Mouse (Mus musculus) lung, embryonic 16.5 days (tissue): ENCODE data around the gene Scrn2. TPM values are rescaled to one million over a fixed set of nuclear protein-coding genes. Genes with fewer than 3 reads are reported as not detected.

Experiments used
- ATAC-seq: fragments of 200-750 bp; cut with Nextera tagmentation; 2 replicates; pipeline ENCODE4 v1.8.0; 2017; ENCODE audit warnings: low read depth, mild to moderate bottlenecking, moderate library complexity
- H3K27ac ChIP-seq: fragments of 300-500 bp; sonication (generic); 2 replicates; pipeline ENCODE4 v1.5.1; 2014; ENCODE audit warnings: mild to moderate bottlenecking, control low read depth, low read length
- H3K27me3 ChIP-seq: fragments of 300-500 bp; sonication (generic); 2 replicates; pipeline ENCODE4 v1.6.1; 2014; ENCODE audit warnings: low read depth, low read length, mixed read lengths; ENCODE audit not compliant: control insufficient read depth, insufficient read depth
- H3K36me3 ChIP-seq: fragments of 300-500 bp; sonication (generic); 2 replicates; pipeline ENCODE4 v1.6.1; 2014; ENCODE audit warnings: low read length; ENCODE audit not compliant: control insufficient read depth, insufficient read depth
- H3K4me1 ChIP-seq: fragments of 300-500 bp; sonication (generic); replicated peaks from 2 replicates; pipeline ENCODE4 v1.6.1; 2014; ENCODE audit warnings: low read length, mixed read lengths; ENCODE audit not compliant: control insufficient read depth, insufficient read depth
- H3K4me2 ChIP-seq: fragments of 300-500 bp; sonication (generic); 2 replicates; pipeline ENCODE4 v1.6.1; 2014; ENCODE audit warnings: low read depth, low read length, control low read depth
- H3K4me3 ChIP-seq: fragments of 300-500 bp; sonication (generic); 2 replicates; pipeline ENCODE4 v1.5.1; 2014; ENCODE audit warnings: mild to moderate bottlenecking, low read length, control low read depth
- H3K9ac ChIP-seq: fragments of 300-500 bp; sonication (generic); 2 replicates; pipeline ENCODE4 v1.6.1; 2014; ENCODE audit warnings: low read length, control low read depth
- H3K9me3 ChIP-seq: fragments of 300-500 bp; sonication (generic); 2 replicates; pipeline ENCODE4 v1.6.1; 2016; ENCODE audit warnings: low read length; ENCODE audit not compliant: control insufficient read depth
- WGBS: fragments of 180-500 bp; shearing (Covaris S2); extraction: QIAGEN DNeasy Blood & Tissue Kit; methylation state at CpG from one replicate; pipeline ENCODE4 v1.1.7; 2014; 5-methylcytosine and 5-hydroxymethylcytosine counted together
- polyA plus RNA-seq: library from polyadenylated mRNA; unstranded; fragments of >200 nt; fragmentation: Nextera tagmentation; extraction: Ambion mirVana; gene quantifications from 2 replicates; pipeline ENCODE4 v1.2.1, GENCODE M21; 2015

Gene Scrn2
- polyA plus RNA-seq, 1 experiment from 2014 or later, result 29.7 TPM

DNA sequence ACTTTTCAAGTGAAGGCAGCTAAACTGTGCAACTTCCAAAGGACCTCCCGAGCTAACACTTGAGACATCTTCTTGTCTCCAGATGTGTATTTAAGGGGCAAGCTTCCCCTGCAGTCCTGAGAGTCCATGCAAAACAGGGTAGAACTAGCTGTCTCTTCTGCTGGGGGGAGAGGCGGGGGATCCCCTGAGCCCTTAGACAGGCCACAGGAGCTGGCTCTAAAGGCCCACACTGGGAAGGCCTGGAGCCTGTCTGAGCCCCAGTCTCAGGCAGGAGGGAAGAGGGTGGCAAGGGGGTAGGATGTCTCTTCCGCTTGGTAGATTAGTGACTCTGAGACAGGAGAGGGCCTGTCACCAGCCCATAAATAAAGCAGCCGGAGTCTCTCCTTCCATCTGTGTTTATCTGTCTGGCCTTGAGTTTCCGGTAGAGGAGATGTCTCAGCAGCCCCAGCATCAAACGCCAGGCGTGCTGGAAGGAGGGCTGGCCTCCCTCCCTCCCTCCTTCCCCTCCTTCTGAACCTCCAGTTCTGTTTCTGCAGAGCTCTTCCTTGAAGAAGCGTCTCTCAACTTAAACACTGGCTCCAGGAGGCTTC, 36.9 kb upstream of the Scrn2 start:
- H3K9ac ChIP-seq, result no peak overlapping the region
- H3K36me3 ChIP-seq, result no peaks in the 10 kb centered on the region
- peaks cover 5% of the 10 kb centered on the region; the same call in 1 of the 2 replicates for H3K27me3 ChIP-seq
- ATAC-seq, result peak; percentile 69
- peaks cover 33% of the 10 kb centered on the region for H3K4me1 ChIP-seq
- WGBS, result 22% methylated on average over 8 of the region's 8 CpGs
- peak overlapping the region; percentile 74 for H3K27ac ChIP-seq
- H3K4me3 ChIP-seq, result no peak overlapping the region
- no peaks in the 10 kb centered on the region for H3K9me3 ChIP-seq
- no peak overlapping the region for H3K4me2 ChIP-seq

GRCm38 (mm10) chr11:96995031-96995430, 34.7 kb upstream of the Scrn2 start:
- peaks cover 26% of the 10 kb centered on the region for H3K4me1 ChIP-seq
- no peak overlapping the region for H3K4me3 ChIP-seq
- H3K27me3 ChIP-seq, result peaks cover 5% of the 10 kb centered on the region; the same call in 1 of the 2 replicates
- H3K36me3 ChIP-seq, result no peaks in the 10 kb centered on the region
- ATAC-seq, result 0 out of 2 replicates have a peak, but pooled peaks have one; percentile 15
- no peak overlapping the region for H3K4me2 ChIP-seq
- 40% methylated on average over 5 of the region's 5 CpGs for WGBS
- no peak overlapping the region for H3K27ac ChIP-seq
- no peaks in the 10 kb centered on the region for H3K9me3 ChIP-seq
- no peak overlapping the region for H3K9ac ChIP-seq

DNA sequence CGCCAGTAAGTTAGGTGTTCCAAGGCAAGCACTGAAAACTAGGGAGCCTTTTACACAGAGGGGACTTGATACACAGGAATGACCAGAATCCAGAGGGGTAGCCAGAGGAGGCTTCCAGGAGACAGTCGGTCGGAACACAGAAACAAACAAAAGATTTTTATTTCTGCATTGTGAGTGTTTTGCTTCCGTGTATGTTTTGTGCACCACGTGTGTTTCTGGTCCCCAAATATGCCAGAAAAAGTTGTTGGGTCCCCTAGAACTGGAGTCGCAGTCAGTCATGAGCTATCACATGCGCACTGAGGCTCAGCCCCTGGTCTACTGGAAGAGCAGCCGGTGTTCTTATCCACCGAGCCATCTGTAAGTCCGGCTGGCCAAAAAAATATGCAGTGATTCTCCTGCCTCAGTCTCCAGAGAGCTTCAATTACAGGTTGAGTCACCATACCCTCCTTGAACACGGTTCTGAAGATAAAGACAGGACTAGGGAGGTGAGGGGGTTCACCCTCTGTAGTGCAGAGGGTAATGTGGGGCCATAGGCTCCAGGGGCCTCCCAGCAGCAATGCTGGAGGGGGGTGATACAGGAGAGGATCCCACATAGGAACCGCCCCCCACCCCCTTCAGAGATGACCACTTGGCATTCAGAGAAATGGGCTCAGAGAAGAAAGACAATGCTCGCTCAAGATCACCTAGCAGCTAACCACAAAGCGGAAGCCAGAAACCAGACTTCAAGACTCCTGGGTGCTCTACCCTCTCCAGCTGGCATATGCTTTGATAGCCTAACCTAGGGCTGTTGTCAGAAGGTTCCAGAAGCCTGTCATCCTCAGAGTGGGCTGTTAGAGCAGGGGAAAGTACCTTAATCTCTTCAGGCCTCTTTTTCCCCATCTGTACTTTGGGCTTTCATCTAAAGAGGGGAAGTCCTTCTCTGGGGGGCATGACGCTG, 33.6 kb upstream of the Scrn2 start:
- H3K27ac ChIP-seq, result no peak overlapping the region
- no peaks in the 10 kb centered on the region for H3K9me3 ChIP-seq
- WGBS, result 79% methylated on average over 15 of the region's 15 CpGs
- peaks cover 5% of the 10 kb centered on the region; the same call in 1 of the 2 replicates for H3K27me3 ChIP-seq
- H3K9ac ChIP-seq, result no peak overlapping the region
- no peaks in the 10 kb centered on the region for H3K36me3 ChIP-seq
- no peak overlapping the region for H3K4me2 ChIP-seq
- H3K4me3 ChIP-seq, result no peak overlapping the region
- peaks cover 26% of the 10 kb centered on the region for H3K4me1 ChIP-seq
- ATAC-seq, result no peak

DNA sequence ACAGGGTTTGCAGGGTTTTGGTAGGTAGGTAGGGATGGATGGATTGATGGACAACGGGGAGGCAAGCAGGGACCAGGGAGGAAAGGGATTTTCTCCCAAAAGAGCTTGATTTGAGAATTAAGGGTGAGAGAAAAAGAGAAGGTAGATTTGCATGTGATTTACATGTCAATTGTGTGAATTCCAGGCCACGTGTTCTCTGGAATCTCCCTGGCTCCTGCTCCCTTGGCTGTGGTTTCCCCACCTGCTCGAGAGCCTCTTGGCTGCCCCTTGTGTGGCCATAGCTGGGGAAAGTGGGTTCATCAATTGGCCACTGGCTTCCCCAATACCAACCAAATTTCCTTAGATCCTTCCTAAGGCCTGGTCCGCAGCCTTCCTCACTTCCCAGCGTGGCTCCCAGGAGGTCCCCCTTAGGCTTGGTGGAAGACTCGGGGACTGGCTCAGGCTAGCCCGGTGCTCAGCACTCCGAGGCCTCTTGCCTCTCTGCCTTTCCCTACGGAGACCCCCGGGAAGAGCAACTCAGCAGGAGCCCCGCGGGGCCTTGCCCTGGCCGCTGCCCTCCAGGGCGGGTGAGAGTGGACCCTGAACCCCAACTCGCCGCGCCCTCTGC, 32.9 kb upstream of the Scrn2 start:
- peaks cover 26% of the 10 kb centered on the region for H3K4me1 ChIP-seq
- H3K27me3 ChIP-seq, result peaks cover 5% of the 10 kb centered on the region; the same call in 1 of the 2 replicates
- H3K36me3 ChIP-seq, result no peaks in the 10 kb centered on the region
- no peak overlapping the region for H3K27ac ChIP-seq
- H3K4me2 ChIP-seq, result peak overlapping the region; percentile 49
- no peak for ATAC-seq
- no peaks in the 10 kb centered on the region for H3K9me3 ChIP-seq
- peak overlapping the region; percentile 31 for H3K4me3 ChIP-seq
- peak overlapping the region; percentile 61 for H3K9ac ChIP-seq
- WGBS, result 34% methylated on average over 15 of the region's 17 CpGs

DNA sequence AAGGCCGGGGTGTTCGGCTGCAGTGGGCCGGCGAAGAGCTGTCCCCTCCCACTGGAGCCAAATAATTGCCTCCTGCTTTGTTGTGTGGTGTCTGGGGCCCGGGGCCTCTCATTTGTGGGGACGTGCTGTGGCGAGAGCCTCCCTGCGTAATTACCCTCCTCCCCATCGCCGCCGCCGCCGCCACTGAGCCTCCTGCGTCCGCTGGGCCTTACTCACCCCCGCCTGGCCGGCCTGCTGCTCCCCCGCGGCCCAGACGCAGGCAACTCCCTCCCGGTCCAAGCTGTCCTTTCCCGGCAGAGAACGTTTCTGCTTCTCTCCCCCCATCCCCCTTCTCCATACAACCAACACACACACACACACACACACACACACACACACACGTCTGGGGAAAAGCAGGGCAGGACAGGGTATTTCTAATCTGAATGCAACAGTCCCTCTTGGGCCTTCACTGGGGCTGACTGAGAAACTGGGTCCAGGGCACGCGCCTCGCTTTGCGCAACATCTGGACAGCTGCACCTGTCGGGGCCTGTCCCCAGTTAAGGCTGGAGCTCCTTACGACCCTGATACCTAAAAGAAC, 32.3 kb upstream of the Scrn2 start:
- H3K4me3 ChIP-seq, result peak overlapping the region; percentile 31
- H3K4me1 ChIP-seq, result peaks cover 22% of the 10 kb centered on the region
- peaks cover 5% of the 10 kb centered on the region; the same call in 1 of the 2 replicates for H3K27me3 ChIP-seq
- peak; percentile 37 for ATAC-seq
- WGBS, result 12% methylated on average over 29 of the region's 30 CpGs
- no peak overlapping the region for H3K27ac ChIP-seq
- H3K36me3 ChIP-seq, result no peaks in the 10 kb centered on the region
- peak overlapping the region; percentile 61 for H3K9ac ChIP-seq
- H3K9me3 ChIP-seq, result no peaks in the 10 kb centered on the region
- peak overlapping the region; percentile 49 for H3K4me2 ChIP-seq

GRCm38 (mm10) chr11:97003170-97003569, 26.6 kb upstream of the Scrn2 start:
- Histone ChIP-seq H3K9me3 (no peaks in the 10 kb centered on the region), H3K9ac (no peak overlapping the region), H3K4me2 (no peak overlapping the region), H3K4me1 (no peaks in the 10 kb centered on the region), H3K36me3 (no peaks in the 10 kb centered on the region), H3K4me3 (no peak overlapping the region), H3K27ac (no peak overlapping the region), H3K27me3 (no peaks in the 10 kb centered on the region; the same call in 1 of the 2 replicates)
- no peak for ATAC-seq
- WGBS, result 24% methylated on average over 5 of the region's 5 CpGs

- Histone ChIP-seq H3K4me2 (no peak overlapping the region), H3K4me3 (no peak overlapping the region), H3K9ac (no peak overlapping the region), H3K27ac (no peak overlapping the region), H3K27me3 (peaks cover 3% of the 10 kb centered on the region; the same call in 1 of the 2 replicates), H3K36me3 (no peaks in the 10 kb centered on the region), H3K9me3 (no peaks in the 10 kb centered on the region), H3K4me1 (no peaks in the 10 kb centered on the region)
- 42% methylated on average over 9 of the region's 9 CpGs for WGBS
- ATAC-seq, result no peak
These were observed 22.5 kb upstream of the Scrn2 start for GRCm38 (mm10) chr11:97007093-97007794.

- Histone ChIP-seq H3K4me3 (no peak overlapping the region), H3K27me3 (peaks cover 3% of the 10 kb centered on the region; the same call in 1 of the 2 replicates), H3K4me1 (0 out of 2 replicates have a peak, but pooled peaks cover 3% of the 10 kb centered on the region), H3K9ac (no peak overlapping the region), H3K9me3 (no peaks in the 10 kb centered on the region), H3K4me2 (no peak overlapping the region), H3K36me3 (no peaks in the 10 kb centered on the region), H3K27ac (no peak overlapping the region)
- no peak for ATAC-seq
- WGBS, result 48% methylated on average over 8 of the region's 8 CpGs
These were observed 20.4 kb upstream of the Scrn2 start for GRCm38 (mm10) chr11:97009198-97009790.
